Mouse (Mus musculus) neural tube, embryonic 11.5 days (tissue): ENCODE data around the gene Susd1. TPM values are rescaled to one million over a fixed set of nuclear protein-coding genes. Genes with fewer than 3 reads are reported as not detected.
"Not testable (repeated sequence)": the region's sequence is repeated elsewhere in the genome, so short reads cannot be mapped to it uniquely, and the experiment has no call there.

Experiments used
- ATAC-seq: fragments of 200-750 bp; cut with Nextera tagmentation; 2 replicates; pipeline ENCODE4 v1.8.0; 2017; ENCODE audit warnings: moderate number of reproducible peaks, mild to moderate bottlenecking, moderate TSS enrichment, moderate library complexity; ENCODE audit not compliant: insufficient read depth, low FRiP score, low TSS enrichment
- DNase-seq: peaks from one replicate; pipeline ENCODE4 v3.0.0-alpha.2; 2015; ENCODE audit warnings: low spot score
- H3K27ac ChIP-seq: fragments of 300-500 bp; sonication (generic); 2 replicates; pipeline ENCODE4 v1.5.1; 2014; ENCODE audit warnings: low read depth, mild to moderate bottlenecking, low read length
- H3K27me3 ChIP-seq: fragments of 300-500 bp; sonication (generic); 2 replicates; pipeline ENCODE4 v1.6.1; 2014; ENCODE audit warnings: mild to moderate bottlenecking, low read length, mixed read lengths; ENCODE audit not compliant: control insufficient read depth, insufficient read depth
- H3K36me3 ChIP-seq: fragments of 300-500 bp; sonication (generic); 2 replicates; pipeline ENCODE4 v1.6.1; 2014; ENCODE audit warnings: mild to moderate bottlenecking, low read length, moderate library complexity, mixed read lengths; ENCODE audit not compliant: control insufficient read depth, insufficient read depth
- H3K4me1 ChIP-seq: fragments of 300-500 bp; sonication (generic); 2 replicates; pipeline ENCODE4 v1.6.1; 2014; ENCODE audit warnings: low read length, mixed read lengths; ENCODE audit not compliant: control insufficient read depth, insufficient read depth
- H3K4me2 ChIP-seq: fragments of 300-500 bp; sonication (generic); 2 replicates; pipeline ENCODE4 v1.6.1; 2014; ENCODE audit warnings: low read depth, mild to moderate bottlenecking, moderate library complexity
- H3K4me3 ChIP-seq: fragments of 300-500 bp; sonication (generic); 2 replicates; pipeline ENCODE4 v1.5.1; 2014; ENCODE audit warnings: low read depth, low read length
- H3K9ac ChIP-seq: fragments of 300-500 bp; sonication (generic); 2 replicates; pipeline ENCODE4 v1.6.1; 2014; ENCODE audit warnings: mild to moderate bottlenecking, low read length
- H3K9me3 ChIP-seq: fragments of 300-500 bp; sonication (generic); 2 replicates; pipeline ENCODE4 v1.6.1; 2016; ENCODE audit warnings: low read length; ENCODE audit not compliant: control insufficient read depth
- WGBS: fragments of 180-500 bp; shearing (Covaris S2); extraction: QIAGEN DNeasy Blood & Tissue Kit; methylation state at CpG from one replicate; pipeline ENCODE4 v1.1.7; 2014; 5-methylcytosine and 5-hydroxymethylcytosine counted together
- polyA plus RNA-seq: library from polyadenylated mRNA; unstranded; fragments of >200 nt; fragmentation: Nextera tagmentation; extraction: Ambion mirVana; gene quantifications from 2 replicates; pipeline ENCODE4 v1.2.1, GENCODE M21; 2014

Susd1 gene
- polyA plus RNA-seq, 1 experiment from 2014 or later, result 0.81 TPM

- ATAC-seq (no peak), DNase-seq (no peak)
- Histone ChIP-seq H3K4me1 (no peaks in the 10 kb centered on the region), H3K27me3 (no peaks in the 10 kb centered on the region), H3K27ac (no peak overlapping the region), H3K4me3 (no peak overlapping the region), H3K9ac (no peak overlapping the region), H3K9me3 (no peaks in the 10 kb centered on the region), H3K4me2 (no peak overlapping the region), H3K36me3 (no peaks in the 10 kb centered on the region)
- 79% methylated on average over 2 of the region's 2 CpGs for WGBS
Measured at GRCm38 (mm10) chr4:59287103-59287502, 151.3 kb downstream of the Susd1 start.

- not testable (repeated sequence) for H3K9me3 ChIP-seq, H3K4me1 ChIP-seq, H3K27me3 ChIP-seq, H3K4me2 ChIP-seq, H3K36me3 ChIP-seq, H3K4me3 ChIP-seq, H3K27ac ChIP-seq, H3K9ac ChIP-seq, DNase-seq, ATAC-seq
- WGBS, result 89% methylated on average over 6 of the region's 6 CpGs
Measured at GRCm38 (mm10) chr4:59286351-59286750, 152.1 kb downstream of the Susd1 start.

- no peaks in the 10 kb centered on the region for H3K36me3 ChIP-seq
- H3K9me3 ChIP-seq, result no peaks in the 10 kb centered on the region
- no peaks in the 10 kb centered on the region for H3K27me3 ChIP-seq
- H3K4me3 ChIP-seq, result no peak overlapping the region
- H3K4me2 ChIP-seq, result no peak overlapping the region
- DNase-seq (no peak), ATAC-seq (no peak)
- H3K9ac ChIP-seq, result no peak overlapping the region
- H3K4me1 ChIP-seq, result no peaks in the 10 kb centered on the region
- no peak overlapping the region for H3K27ac ChIP-seq
- WGBS, result 50% methylated on average over 8 of the region's 8 CpGs
Measured at GRCm38 (mm10) chr4:59282699-59283487, 155.5 kb downstream of the Susd1 start.

- Histone ChIP-seq H3K4me1 (no peaks in the 10 kb centered on the region), H3K27ac (no peak overlapping the region), H3K4me3 (no peak overlapping the region), H3K27me3 (no peaks in the 10 kb centered on the region), H3K9me3 (no peaks in the 10 kb centered on the region), H3K9ac (no peak overlapping the region), H3K36me3 (no peaks in the 10 kb centered on the region), H3K4me2 (no peak overlapping the region)
- 59% methylated on average over 7 of the region's 7 CpGs for WGBS
- no peak for DNase-seq
- no peak for ATAC-seq
Measured at GRCm38 (mm10) chr4:59282137-59282536, 156.3 kb downstream of the Susd1 start.

GRCm38 (mm10) chr4:59280876-59281275 is 157.6 kb downstream of the Susd1 start:
- Histone ChIP-seq H3K27ac (no peak overlapping the region), H3K4me3 (no peak overlapping the region), H3K9me3 (no peaks in the 10 kb centered on the region), H3K9ac (no peak overlapping the region), H3K4me1 (no peaks in the 10 kb centered on the region), H3K4me2 (no peak overlapping the region), H3K27me3 (no peaks in the 10 kb centered on the region), H3K36me3 (no peaks in the 10 kb centered on the region)
- DNase-seq (no peak), ATAC-seq (no peak)
- WGBS, result 87% methylated on average over 5 of the region's 5 CpGs

GRCm38 (mm10) chr4:59279111-59279510 is 159.3 kb downstream of the Susd1 start:
- Histone ChIP-seq H3K4me2 (no peak overlapping the region), H3K9me3 (no peaks in the 10 kb centered on the region), H3K9ac (no peak overlapping the region), H3K27me3 (no peaks in the 10 kb centered on the region), H3K36me3 (no peaks in the 10 kb centered on the region), H3K27ac (no peak overlapping the region), H3K4me1 (no peaks in the 10 kb centered on the region), H3K4me3 (no peak overlapping the region)
- WGBS, result 90% methylated on average over 5 of the region's 5 CpGs
- DNase-seq, result no peak
- no peak for ATAC-seq

GRCm38 (mm10) chr4:59278410-59278809 is 160.0 kb downstream of the Susd1 start:
- Histone ChIP-seq H3K27me3 (no peaks in the 10 kb centered on the region), H3K36me3 (no peaks in the 10 kb centered on the region), H3K4me2 (no peak overlapping the region), H3K4me1 (no peaks in the 10 kb centered on the region), H3K27ac (no peak overlapping the region), H3K9ac (no peak overlapping the region), H3K4me3 (no peak overlapping the region), H3K9me3 (no peaks in the 10 kb centered on the region)
- 81% methylated on average over 7 of the region's 7 CpGs for WGBS
- DNase-seq, result no peak
- no peak for ATAC-seq

GRCm38 (mm10) chr4:59277958-59278357 is 160.5 kb downstream of the Susd1 start:
- WGBS, result 93% methylated on average over 9 of the region's 9 CpGs
- Histone ChIP-seq H3K4me1 (no peaks in the 10 kb centered on the region), H3K36me3 (no peaks in the 10 kb centered on the region), H3K9ac (no peak overlapping the region), H3K9me3 (no peaks in the 10 kb centered on the region), H3K4me3 (no peak overlapping the region), H3K4me2 (no peak overlapping the region), H3K27me3 (no peaks in the 10 kb centered on the region), H3K27ac (no peak overlapping the region)
- DNase-seq, result no peak
- no peak for ATAC-seq

GRCm38 (mm10) chr4:59275956-59276355 is 162.5 kb downstream of the Susd1 start:
- WGBS, result 77% methylated on average over 2 of the region's 2 CpGs
- no peaks in the 10 kb centered on the region for H3K27me3 ChIP-seq
- no peak for DNase-seq
- H3K36me3 ChIP-seq, result no peaks in the 10 kb centered on the region
- ATAC-seq, result no peak
- no peaks in the 10 kb centered on the region for H3K4me1 ChIP-seq
- no peak overlapping the region for H3K4me3 ChIP-seq
- no peak overlapping the region for H3K9ac ChIP-seq
- H3K27ac ChIP-seq, result no peak overlapping the region
- H3K4me2 ChIP-seq, result no peak overlapping the region
- no peaks in the 10 kb centered on the region for H3K9me3 ChIP-seq
